Mouse (Mus musculus): ENCODE measurements around the gene Guca1b.

Gene Guca1b

GRCm38 (mm10) chr17:47385145-47385544 lies at the start of gene Guca1b:
TSS of gene Guca1b (plus strand) at chr17:47385393.
- DNase-seq (ENCODE audit: low spot score) = no peak

- no peak for DNase-seq (ENCODE audit: low spot score)
Measured at GRCm38 (mm10) chr17:47343121-47343520, 42.1 kb upstream of the Guca1b start.

GRCm38 (mm10) chr17:47349721-47350319 lies 35.4 kb upstream of the Guca1b start:
- DNase-seq (ENCODE audit: low spot score) = no peak

GRCm38 (mm10) chr17:47359964-47360363 lies 25.2 kb upstream of the Guca1b start:
- DNase-seq (ENCODE audit: low spot score) = peak; percentile 57

- DNase-seq (ENCODE audit: low spot score) = no peak
Measured at GRCm38 (mm10) chr17:47361343-47361742, 23.9 kb upstream of the Guca1b start.

DNA sequence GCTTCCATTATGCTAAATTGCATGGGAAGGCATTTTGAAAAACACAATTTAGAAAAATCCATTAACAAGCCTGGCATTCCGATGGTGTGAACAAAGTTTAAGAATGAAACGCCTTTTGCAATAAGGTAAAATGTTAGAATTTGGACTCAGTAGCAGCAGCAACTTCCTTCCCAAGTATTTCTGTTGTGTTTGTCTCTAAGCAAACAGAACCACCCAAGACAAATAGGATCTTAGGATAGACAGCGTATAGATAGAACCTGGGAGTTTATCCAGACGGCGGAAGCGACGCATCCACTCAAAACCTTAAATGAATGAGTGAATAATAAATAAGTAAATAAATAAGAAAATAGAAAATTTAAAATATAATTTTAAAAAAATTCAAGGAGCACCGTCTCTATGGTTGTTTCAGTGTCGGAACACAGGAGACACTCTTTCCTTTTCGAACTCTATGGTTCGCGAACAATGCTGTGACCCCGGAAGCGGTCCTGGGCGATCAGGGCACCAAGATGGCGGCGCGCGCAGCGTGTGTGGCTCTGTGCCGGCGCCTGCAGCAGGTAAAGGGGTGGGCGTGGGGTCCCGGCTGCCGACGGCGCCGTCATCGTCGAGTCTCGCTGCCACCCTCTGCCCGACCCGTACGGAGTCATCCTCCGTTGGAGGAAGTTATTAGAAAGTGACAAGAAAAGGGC lies 16.6 kb upstream of the Guca1b start, which contains the start of gene Mrps10:
Gene Mrps10, plus strand, starts transcription at position 487 of the 686 bp plus-strand sequence.
- DNase-seq (ENCODE audit: low spot score) = peak; percentile 91

GRCm38 (mm10) chr17:47369087-47369443 lies 16.1 kb upstream of the Guca1b start:
- peak; percentile 25 for DNase-seq (ENCODE audit: low spot score)

DNA sequence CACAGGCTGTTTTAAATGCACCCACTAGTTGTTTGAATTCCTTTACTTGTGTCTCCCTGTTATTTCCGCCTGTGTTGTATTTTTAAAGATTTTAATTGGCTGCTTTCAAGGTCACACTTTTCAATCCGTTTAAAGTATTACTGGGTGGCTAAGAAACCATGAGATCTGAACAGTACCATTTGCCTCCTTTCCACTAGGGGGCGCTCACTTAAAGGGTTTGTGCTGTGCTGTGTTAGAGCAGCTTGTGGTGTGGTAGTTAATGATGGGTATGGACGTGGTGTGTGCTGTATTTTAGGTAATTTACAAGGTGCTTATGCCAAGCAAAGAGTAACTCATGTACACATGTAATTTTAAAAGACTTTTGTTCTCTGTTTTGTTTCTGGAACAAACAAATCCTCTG lies 13.7 kb upstream of the Guca1b start:
- peak; percentile 55 for DNase-seq (ENCODE audit: low spot score)

DNA sequence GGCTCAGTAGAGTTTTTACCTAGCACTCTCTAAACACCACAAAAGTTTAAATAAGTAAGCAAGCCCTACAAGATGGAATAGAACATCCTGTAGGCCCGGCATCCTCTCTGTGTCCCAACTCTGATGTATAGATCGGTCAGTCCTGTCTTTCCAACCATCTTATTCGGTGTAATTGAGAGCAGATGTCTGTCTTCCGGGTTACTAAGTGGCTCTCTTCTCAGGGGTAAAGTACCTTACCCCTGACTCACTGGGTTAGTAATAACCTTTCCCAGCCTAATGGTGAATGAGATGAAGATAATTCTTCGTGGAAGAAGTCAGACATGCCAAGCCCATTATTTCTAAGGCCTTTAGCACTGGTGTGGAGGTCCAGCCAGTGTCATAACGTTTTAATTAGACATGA lies 11.2 kb upstream of the Guca1b start:
- DNase-seq (ENCODE audit: low spot score) = no peak

GRCm38 (mm10) chr17:47376779-47377280 lies 8.4 kb upstream of the Guca1b start:
- no peak for DNase-seq (ENCODE audit: low spot score)

GRCm38 (mm10) chr17:47378133-47378532 lies 7.1 kb upstream of the Guca1b start:
- no peak for DNase-seq (ENCODE audit: low spot score)

DNA sequence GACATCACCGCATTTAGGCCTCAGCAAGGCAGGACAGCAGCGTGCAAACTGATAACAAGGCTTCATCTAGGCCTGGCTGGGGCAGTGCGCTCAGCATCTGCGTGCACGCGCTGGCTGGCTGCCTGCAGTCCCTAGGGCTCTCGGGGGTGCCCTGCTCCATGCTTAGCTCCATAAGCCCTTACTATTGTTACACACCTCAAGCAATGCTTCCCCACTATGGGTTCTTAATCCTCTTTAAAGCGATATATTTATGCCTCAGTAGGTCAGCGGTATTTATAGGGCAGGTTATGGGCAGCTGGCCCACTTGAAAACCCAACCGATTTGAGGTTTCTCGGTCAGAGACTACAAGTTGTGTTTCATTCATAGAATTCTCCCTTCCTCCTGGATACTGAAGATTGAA lies 3.3 kb upstream of the Guca1b start:
- DNase-seq (ENCODE audit: low spot score) = no peak

GRCm38 (mm10) chr17:47383266-47383665 lies 1.9 kb upstream of the Guca1b start:
- DNase-seq (ENCODE audit: low spot score) = no peak

- DNase-seq (ENCODE audit: low spot score) = no peak
Measured at GRCm38 (mm10) chr17:47384064-47384463, 1.1 kb upstream of the Guca1b start.

- peak; percentile 54 for DNase-seq (ENCODE audit: low spot score)
Measured at GRCm38 (mm10) chr17:47386649-47387048, 1.5 kb downstream of the Guca1b start.

DNA sequence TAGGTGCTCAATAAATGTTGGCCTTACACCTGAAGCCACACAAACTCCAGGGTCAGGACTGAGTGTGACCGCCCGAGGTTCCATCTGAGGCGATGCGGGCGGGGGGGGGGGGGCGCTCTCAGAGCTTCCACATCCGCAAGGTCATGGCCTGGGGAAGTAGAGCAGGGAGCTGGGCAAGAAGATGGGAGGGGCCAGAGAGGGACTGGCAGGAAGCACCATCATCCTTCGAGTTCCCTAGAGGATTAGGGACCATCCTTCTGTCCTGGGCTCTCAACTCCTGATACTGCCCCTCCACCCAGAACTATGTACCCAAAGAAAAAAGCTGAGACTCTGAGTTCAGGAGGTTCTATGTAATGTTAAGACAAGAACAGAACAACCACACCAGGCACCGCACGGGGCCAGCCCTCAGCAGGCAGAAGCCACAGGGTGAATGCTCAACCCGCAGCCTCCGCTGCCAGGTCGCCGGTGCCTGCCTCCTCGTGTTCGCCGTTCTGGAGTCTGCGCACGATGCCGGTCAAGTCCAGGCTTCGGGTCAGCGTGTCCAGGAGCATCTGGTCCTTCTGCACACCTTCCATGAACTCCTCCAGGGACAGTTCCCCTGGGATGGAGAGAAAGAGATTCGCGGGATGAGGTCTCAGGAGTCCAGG lies 9.2 kb downstream of the Guca1b start:
- DNase-seq (ENCODE audit: low spot score) = no peak

DNA sequence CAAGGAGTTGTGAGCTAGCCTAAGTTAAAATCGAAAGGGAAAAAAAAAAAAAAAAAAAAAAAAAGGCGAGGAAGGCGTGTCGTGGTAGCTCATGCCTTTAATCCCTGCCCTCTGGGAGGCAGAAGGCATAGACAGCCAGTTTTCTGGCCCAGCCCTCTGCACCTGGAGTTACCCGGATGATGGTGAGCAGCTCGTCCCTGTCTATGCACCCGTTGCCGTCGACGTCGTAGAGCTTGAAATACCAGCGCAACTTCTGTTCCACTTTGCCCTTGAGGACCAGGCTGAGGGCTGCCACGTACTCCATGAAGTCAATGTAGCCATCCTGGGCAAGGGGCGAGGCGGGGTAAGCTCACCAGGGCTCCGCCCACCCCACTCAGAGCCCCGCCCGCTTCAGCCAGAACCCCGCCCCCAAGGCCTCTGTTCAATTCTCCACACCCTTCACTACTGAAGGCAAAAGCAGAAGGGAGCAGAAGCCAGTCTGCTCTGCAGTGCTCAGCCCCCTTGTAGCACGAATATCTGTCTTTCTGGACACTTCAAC lies 10.3 kb downstream of the Guca1b start:
- peak; percentile 68 for DNase-seq (ENCODE audit: low spot score)

DNA sequence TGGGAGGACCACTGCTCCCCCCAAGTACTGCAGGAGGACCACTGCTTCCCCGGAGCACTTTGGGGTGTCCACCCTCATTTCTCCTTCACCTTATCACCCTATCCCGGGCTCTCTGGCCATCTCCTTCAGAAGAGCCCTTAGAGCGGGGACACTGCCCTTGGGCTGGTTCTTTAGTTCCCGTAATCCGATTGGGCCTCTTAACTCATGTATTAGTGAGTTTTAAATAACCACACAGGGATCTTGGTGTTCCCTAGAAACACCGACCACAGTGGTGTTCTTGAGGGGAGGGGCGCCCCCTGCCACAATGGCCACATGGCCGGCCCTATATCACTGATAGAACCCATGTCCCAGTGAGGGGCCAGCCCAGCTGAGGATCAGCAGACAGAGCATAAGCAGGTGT lies 13.9 kb downstream of the Guca1b start:
- no peak for DNase-seq (ENCODE audit: low spot score)

- no peak for DNase-seq (ENCODE audit: low spot score)
Measured at GRCm38 (mm10) chr17:47400451-47400850, 15.3 kb downstream of the Guca1b start, which contains the start of gene Guca1a. TSS of gene Guca1a (minus strand) at chr17:47400584.

- DNase-seq (ENCODE audit: low spot score) = no peak
Measured at GRCm38 (mm10) chr17:47407717-47408557, 22.7 kb downstream of the Guca1b start.

- DNase-seq (ENCODE audit: low spot score) = peak; percentile 64
Measured at GRCm38 (mm10) chr17:47408558-47408898, 23.3 kb downstream of the Guca1b start.

Measured in testis, postnatal 14 days (tissue).